Mouse (Mus musculus): ENCODE measurements around the gene Slc30a9.

GRCm38 (mm10) chr5:67258473-67258872, 48.3 kb upstream of the Slc30a9 start:
- TF ChIP-seq CHD2 (IDR thresholded peaks at IDR 0.05; ENCODE audit: low read depth, low read length) (no peak), ZNF384 (IDR thresholded peaks at IDR 0.05; ENCODE audit: low read depth, low read length) (no peak), MAFK (IDR thresholded peaks at IDR 0.05; ENCODE audit: insufficient read depth, low read depth, low read length) (no peak), ZC3H11A (IDR thresholded peaks at IDR 0.05; ENCODE audit: borderline replicate concordance, low read depth, low read length) (no peak)

Data from ES-E14 (cell line).